Mouse (Mus musculus) kidney, embryonic 15.5 days (tissue): Measurements from ENCODE around the gene Rft1. TPM values are rescaled to one million over a fixed set of nuclear protein-coding genes. Genes with fewer than 3 reads are reported as not detected.

Experiments
- ATAC-seq: fragments of 200-750 bp; cut with Nextera tagmentation; replicated peaks from 2 replicates; pipeline ENCODE4 v1.8.0; 2017; ENCODE audit warnings: moderate TSS enrichment; ENCODE audit not compliant: low FRiP score
- H3K27ac ChIP-seq: fragments of 300-500 bp; sonication (generic); 2 replicates; pipeline ENCODE4 v1.5.1; 2015; ENCODE audit warnings: mild to moderate bottlenecking, inconsistent platforms
- H3K27me3 ChIP-seq: fragments of 300-500 bp; sonication (generic); 2 replicates; pipeline ENCODE4 v1.6.1; 2015; ENCODE audit warnings: inconsistent platforms
- H3K36me3 ChIP-seq: fragments of 300-500 bp; sonication (generic); 2 replicates; pipeline ENCODE4 v1.6.1; 2015; ENCODE audit warnings: inconsistent platforms
- H3K4me1 ChIP-seq: fragments of 300-500 bp; sonication (generic); 2 replicates; pipeline ENCODE4 v1.6.1; 2015; ENCODE audit warnings: inconsistent platforms
- H3K4me2 ChIP-seq: fragments of 300-500 bp; sonication (generic); 2 replicates; pipeline ENCODE4 v1.6.1; 2015; ENCODE audit warnings: moderate library complexity, mild to moderate bottlenecking, inconsistent platforms
- H3K4me3 ChIP-seq: fragments of 300-500 bp; sonication (generic); replicated peaks from 2 replicates; pipeline ENCODE4 v1.5.1; 2015; ENCODE audit warnings: mild to moderate bottlenecking, inconsistent platforms
- H3K9ac ChIP-seq: fragments of 300-500 bp; sonication (generic); 2 replicates; pipeline ENCODE4 v1.6.1; 2015; ENCODE audit warnings: mild to moderate bottlenecking, inconsistent platforms
- H3K9me3 ChIP-seq: fragments of 300-500 bp; sonication (generic); replicated peaks from 2 replicates; pipeline ENCODE4 v1.6.1; 2016; ENCODE audit warnings: inconsistent platforms
- WGBS: fragments of 180-500 bp; shearing (Covaris S2); methylation state at CpG from one replicate; pipeline ENCODE4 v1.1.7; 2015; ENCODE audit warnings: mixed read lengths; 5-methylcytosine and 5-hydroxymethylcytosine counted together
- polyA plus RNA-seq: library from polyadenylated mRNA; unstranded; fragments of >200 nt; fragmentation: Nextera tagmentation; extraction: Ambion mirVana; gene quantifications from 2 replicates; pipeline ENCODE4 v1.2.1, GENCODE M21; 2015

Gene Rft1
- 18.8 and 20.2 TPM in 2 replicates for polyA plus RNA-seq

DNA sequence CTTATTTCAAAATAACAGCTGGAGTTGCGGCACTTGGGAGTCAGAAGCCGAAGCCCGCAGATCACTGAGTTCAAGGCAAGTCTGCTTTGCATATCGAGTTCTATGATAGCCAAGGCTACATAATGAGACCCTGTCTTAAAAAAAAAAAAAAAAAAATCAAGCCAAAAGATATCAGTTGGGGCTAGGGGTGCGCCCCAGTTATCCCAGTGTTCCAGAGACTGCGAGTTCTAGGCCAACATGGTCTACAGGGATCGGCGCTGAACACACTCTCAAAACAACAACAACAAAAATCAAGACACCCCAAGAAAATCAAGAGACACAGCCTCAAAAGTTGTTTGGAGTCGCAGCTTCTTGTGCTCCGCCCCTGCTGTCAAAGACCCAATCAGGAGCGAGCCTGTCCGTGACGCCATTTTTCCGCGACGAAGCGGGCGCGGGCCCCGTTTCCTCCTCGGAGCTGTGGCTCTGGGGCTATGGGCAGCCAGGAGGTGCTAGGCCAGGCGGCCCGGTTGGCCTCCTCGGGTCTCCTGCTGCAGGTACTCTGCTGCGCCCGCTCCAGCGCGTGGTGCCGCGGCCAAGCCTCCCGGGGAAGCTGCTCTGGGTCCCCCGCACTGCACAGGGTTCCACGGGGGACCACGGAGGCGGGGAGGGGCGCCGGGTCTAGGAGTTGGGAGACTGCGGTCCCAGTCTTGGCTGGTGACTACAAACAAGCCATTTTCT is at the start of gene Rft1:
Gene Rft1 (plus strand): TSS at position 418 of the 717 bp plus-strand sequence.
- peak within 1 kb of the TSS; percentile 67 for H3K4me2 ChIP-seq

GRCm38 (mm10) chr14:30606817-30607216 is 47.3 kb upstream of the Rft1 start:
- 85% methylated on average over 5 of the region's 5 CpGs for WGBS
- Histone ChIP-seq H3K36me3 (peaks cover 52% of the 10 kb centered on the region), H3K4me3 (no peak overlapping the region), H3K9ac (no peak overlapping the region), H3K27ac (no peak overlapping the region), H3K4me1 (0 out of 2 replicates have a peak, but pooled peaks cover 2% of the 10 kb centered on the region), H3K9me3 (no peaks in the 10 kb centered on the region), H3K4me2 (no peak overlapping the region), H3K27me3 (no peaks in the 10 kb centered on the region)
- ATAC-seq, result no peak

More for the DNA sequence above, at the start of gene Rft1:
- WGBS, result 2% methylated on average over 38 of the region's 38 CpGs
- Histone ChIP-seq H3K4me1 (peaks cover 13% of the 10 kb centered on the region), H3K27me3 (no peaks in the 10 kb centered on the region), H3K36me3 (peaks cover 14% of the 10 kb centered on the region), H3K9ac (peak within 1 kb of the TSS; percentile 98), H3K9me3 (no peaks in the 10 kb centered on the region), H3K27ac (peak within 1 kb of the TSS; percentile 90), H3K4me3 (peak within 1 kb of the TSS; percentile 96)
- peak; percentile 89 for ATAC-seq

DNA sequence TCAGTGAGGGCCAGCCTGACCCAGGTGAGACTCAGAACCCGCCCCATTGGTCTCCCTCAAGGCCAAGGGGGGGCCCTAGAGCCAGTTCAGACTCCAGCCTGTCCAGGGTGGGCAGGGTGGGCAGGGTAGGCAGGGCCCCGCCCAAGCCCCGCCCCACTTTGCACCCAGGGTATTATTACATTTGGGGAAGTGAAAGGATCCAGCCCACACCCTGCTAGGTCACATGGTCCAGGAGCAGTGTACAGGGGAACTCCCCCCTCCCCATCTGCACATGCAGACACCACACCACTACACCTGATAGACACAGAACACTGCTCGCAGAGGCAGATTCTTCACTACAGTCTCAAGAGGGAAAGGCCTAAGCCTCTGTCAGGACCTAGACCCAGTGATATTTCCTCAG is 46.5 kb upstream of the Rft1 start:
- Histone ChIP-seq H3K27ac (no peak overlapping the region), H3K27me3 (no peaks in the 10 kb centered on the region), H3K9ac (no peak overlapping the region), H3K9me3 (no peaks in the 10 kb centered on the region), H3K4me3 (no peak overlapping the region), H3K4me2 (no peak overlapping the region), H3K36me3 (peaks cover 43% of the 10 kb centered on the region), H3K4me1 (peaks cover 6% of the 10 kb centered on the region; the same call in 1 of the 2 replicates)
- no peak for ATAC-seq
- 86% methylated on average over 4 of the region's 4 CpGs for WGBS

GRCm38 (mm10) chr14:30608176-30608575 is 46.0 kb upstream of the Rft1 start:
- Histone ChIP-seq H3K4me1 (peaks cover 6% of the 10 kb centered on the region; the same call in 1 of the 2 replicates), H3K4me3 (no peak overlapping the region), H3K9me3 (no peaks in the 10 kb centered on the region), H3K27ac (no peak overlapping the region), H3K9ac (no peak overlapping the region), H3K4me2 (no peak overlapping the region), H3K36me3 (peaks cover 41% of the 10 kb centered on the region), H3K27me3 (no peaks in the 10 kb centered on the region)
- WGBS, result 92% methylated on average over 6 of the region's 6 CpGs
- ATAC-seq, result no peak

GRCm38 (mm10) chr14:30609499-30609898 is 44.7 kb upstream of the Rft1 start:
- no peak overlapping the region for H3K9ac ChIP-seq
- H3K27ac ChIP-seq, result no peak overlapping the region
- H3K9me3 ChIP-seq, result no peaks in the 10 kb centered on the region
- H3K36me3 ChIP-seq, result peaks cover 33% of the 10 kb centered on the region
- WGBS, result 83% methylated on average over 3 of the region's 3 CpGs
- no peak overlapping the region for H3K4me3 ChIP-seq
- H3K4me2 ChIP-seq, result no peak overlapping the region
- ATAC-seq, result no peak
- peaks cover 6% of the 10 kb centered on the region; the same call in 1 of the 2 replicates for H3K4me1 ChIP-seq
- H3K27me3 ChIP-seq, result no peaks in the 10 kb centered on the region

DNA sequence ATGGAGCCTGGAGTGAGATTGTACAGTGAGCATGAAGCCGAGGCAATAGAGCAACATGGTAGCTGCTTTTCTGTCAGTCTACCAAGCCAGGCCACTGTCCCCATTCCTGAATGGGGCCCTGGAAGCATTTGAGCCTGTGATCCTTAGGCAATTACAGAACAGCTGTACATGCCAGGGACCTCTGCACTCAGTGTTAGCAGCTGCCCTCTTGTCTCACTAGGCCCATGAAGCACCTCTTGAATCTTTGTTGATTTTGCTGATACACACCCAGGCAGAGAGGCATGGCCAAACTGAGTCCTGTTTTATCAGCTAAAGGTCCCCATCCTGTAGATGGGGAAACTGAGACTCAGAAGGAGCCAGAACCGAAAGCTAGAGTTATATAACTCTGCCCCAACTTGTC is 43.9 kb upstream of the Rft1 start:
- H3K36me3 ChIP-seq, result peaks cover 33% of the 10 kb centered on the region
- H3K27ac ChIP-seq, result no peak overlapping the region
- H3K9me3 ChIP-seq, result no peaks in the 10 kb centered on the region
- H3K4me3 ChIP-seq, result no peak overlapping the region
- H3K9ac ChIP-seq, result no peak overlapping the region
- ATAC-seq, result no peak
- no peaks in the 10 kb centered on the region for H3K27me3 ChIP-seq
- 71% methylated on average over 2 of the region's 2 CpGs for WGBS
- H3K4me1 ChIP-seq, result peaks cover 13% of the 10 kb centered on the region; the same call in 1 of the 2 replicates
- no peak overlapping the region for H3K4me2 ChIP-seq

- no peak overlapping the region for H3K4me3 ChIP-seq
- no peak overlapping the region for H3K27ac ChIP-seq
- no peak overlapping the region for H3K9ac ChIP-seq
- no peak for ATAC-seq
- H3K36me3 ChIP-seq, result peaks cover 33% of the 10 kb centered on the region
- 77% methylated on average over 3 of the region's 3 CpGs for WGBS
- no peaks in the 10 kb centered on the region for H3K9me3 ChIP-seq
- no peaks in the 10 kb centered on the region for H3K27me3 ChIP-seq
- H3K4me2 ChIP-seq, result no peak overlapping the region
- peaks cover 13% of the 10 kb centered on the region; the same call in 1 of the 2 replicates for H3K4me1 ChIP-seq
These were observed 43.2 kb upstream of the Rft1 start for GRCm38 (mm10) chr14:30610940-30611339.

DNA sequence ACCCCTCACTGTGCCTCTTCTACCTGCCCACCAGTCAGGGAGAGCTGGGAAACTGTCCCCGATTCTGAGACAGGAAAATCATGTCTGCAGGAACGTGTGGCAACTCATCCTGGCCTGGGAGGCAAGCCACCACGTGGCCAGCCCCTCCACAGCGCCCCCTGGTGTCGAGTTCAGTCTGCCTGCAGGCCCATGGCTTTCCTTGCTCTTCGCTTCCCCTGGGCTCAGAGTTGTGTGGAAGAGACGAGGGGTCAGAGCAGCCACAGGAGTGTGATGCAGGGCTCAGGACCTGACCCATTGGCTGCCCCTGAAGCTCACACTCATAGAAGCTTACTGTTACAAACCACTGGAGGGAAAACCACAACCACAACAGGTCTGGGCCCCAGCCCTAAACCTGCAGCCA is 41.6 kb upstream of the Rft1 start:
- peaks cover 13% of the 10 kb centered on the region; the same call in 1 of the 2 replicates for H3K4me1 ChIP-seq
- no peak overlapping the region for H3K4me2 ChIP-seq
- H3K27ac ChIP-seq, result no peak overlapping the region
- ATAC-seq, result no peak
- no peak overlapping the region for H3K4me3 ChIP-seq
- no peak overlapping the region for H3K9ac ChIP-seq
- WGBS, result 24% methylated on average over 7 of the region's 7 CpGs
- peaks cover 22% of the 10 kb centered on the region; the same call in 1 of the 2 replicates for H3K36me3 ChIP-seq
- no peaks in the 10 kb centered on the region for H3K27me3 ChIP-seq
- no peaks in the 10 kb centered on the region for H3K9me3 ChIP-seq

GRCm38 (mm10) chr14:30612962-30613715 is 41.0 kb upstream of the Rft1 start:
- H3K36me3 ChIP-seq, result peaks cover 17% of the 10 kb centered on the region; the same call in 1 of the 2 replicates
- ATAC-seq, result no peak
- H3K4me2 ChIP-seq, result no peak overlapping the region
- peaks cover 13% of the 10 kb centered on the region; the same call in 1 of the 2 replicates for H3K4me1 ChIP-seq
- whole genome bisulfite sequencing, result 84% methylated on average over 2 of the region's 2 CpGs
- no peak overlapping the region for H3K4me3 ChIP-seq
- no peaks in the 10 kb centered on the region for H3K27me3 ChIP-seq
- H3K9me3 ChIP-seq, result no peaks in the 10 kb centered on the region
- no peak overlapping the region for H3K27ac ChIP-seq
- H3K9ac ChIP-seq, result no peak overlapping the region

DNA sequence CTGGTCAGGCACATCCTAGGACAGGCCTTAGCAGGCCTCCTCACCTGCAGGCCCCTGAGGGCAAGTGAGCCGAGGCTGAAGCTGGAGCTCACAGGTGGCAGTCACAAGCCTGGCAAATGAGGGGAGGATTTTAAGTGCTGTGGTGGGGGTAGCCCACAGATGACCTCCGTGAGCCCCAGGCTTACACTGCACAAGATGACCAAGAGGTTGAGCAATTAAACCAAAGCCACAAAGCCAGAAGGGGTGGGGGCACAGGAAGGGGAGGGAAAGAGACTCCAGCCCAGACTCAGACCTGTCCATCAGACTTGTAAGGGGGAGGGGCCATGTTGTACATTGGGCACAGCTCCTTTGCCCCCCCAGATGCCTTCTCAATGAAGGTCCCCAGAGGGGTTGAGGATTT is 37.4 kb upstream of the Rft1 start:
- no peak for ATAC-seq
- no peaks in the 10 kb centered on the region for H3K9me3 ChIP-seq
- no peaks in the 10 kb centered on the region for H3K27me3 ChIP-seq
- no peak overlapping the region for H3K4me3 ChIP-seq
- H3K4me1 ChIP-seq, result peaks cover 13% of the 10 kb centered on the region; the same call in 1 of the 2 replicates
- no peak overlapping the region for H3K27ac ChIP-seq
- no peak overlapping the region for H3K4me2 ChIP-seq
- H3K9ac ChIP-seq, result no peak overlapping the region
- WGBS, result 42% methylated on average over 2 of the region's 2 CpGs
- no peaks in the 10 kb centered on the region for H3K36me3 ChIP-seq

- no peak overlapping the region for H3K27ac ChIP-seq
These were observed 35.3 kb upstream of the Rft1 start for GRCm38 (mm10) chr14:30618746-30619275.

More at GRCm38 (mm10) chr14:30618746-30619275, 35.3 kb upstream of the Rft1 start:
- H3K36me3 ChIP-seq, result no peaks in the 10 kb centered on the region
- H3K9me3 ChIP-seq, result no peaks in the 10 kb centered on the region
- no peak overlapping the region for H3K9ac ChIP-seq
- ATAC-seq, result no peak
- H3K4me3 ChIP-seq, result no peak overlapping the region
- WGBS, result 93% methylated on average over 2 of the region's 2 CpGs
- H3K27me3 ChIP-seq, result no peaks in the 10 kb centered on the region
- no peak overlapping the region for H3K4me2 ChIP-seq
- H3K4me1 ChIP-seq, result peaks cover 22% of the 10 kb centered on the region
